Mouse (Mus musculus) heart, adult 2 months (tissue): ENCODE data around the gene Arnt.

Experiments
- CTCF ChIP-seq: fragments of 200-600 bp; IDR thresholded peaks from 2 replicates; pipeline ENCODE4 v1.8.1; 2022; ENCODE audit warnings: antibody characterized with exemption, mild to moderate bottlenecking, moderate library complexity
- POLR2A ChIP-seq: fragments of 200-500 bp; IDR thresholded peaks from 2 replicates; pipeline ENCODE4 v1.6.1; 2011; ENCODE audit warnings: mild to moderate bottlenecking, low read depth, low read length, control low read depth; ENCODE audit not compliant: insufficient read depth

DNA sequence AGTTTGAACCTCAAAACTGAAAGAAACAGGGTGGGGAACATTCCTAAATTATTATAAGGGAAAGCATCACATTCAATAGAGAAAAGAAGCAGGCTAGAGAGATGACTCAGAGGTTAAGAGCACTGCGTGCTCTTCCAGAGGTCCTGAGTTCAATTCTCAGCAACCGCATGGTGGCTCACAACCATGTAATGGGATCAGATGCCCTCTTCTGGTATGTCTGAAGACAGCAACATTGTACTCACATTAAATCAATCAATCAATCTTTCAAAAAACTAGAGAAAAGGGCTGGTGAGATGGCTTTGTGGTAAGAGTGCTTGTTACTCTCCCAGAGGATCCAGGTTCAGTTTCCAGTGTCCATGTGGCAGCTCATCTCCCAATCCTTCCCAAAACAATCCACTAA, 25.3 kb upstream of the Arnt start:
- TF ChIP-seq POLR2A (no peak), CTCF (no peak)
